Mouse (Mus musculus) midbrain, embryonic 12.5 days (tissue): ENCODE results near the gene Tasp1. TPM values are rescaled to one million over a fixed set of nuclear protein-coding genes. Genes with fewer than 3 reads are reported as not detected.
"Not testable (repeated sequence)": the region's sequence is repeated elsewhere in the genome, so short reads cannot be mapped to it uniquely, and the experiment has no call there.

ENCODE experiments used
- ATAC-seq: fragments of 200-750 bp; cut with Nextera tagmentation; 2 replicates; pipeline ENCODE4 v1.8.0; 2017; ENCODE audit warnings: low read depth, moderate TSS enrichment, moderate library complexity; ENCODE audit not compliant: low FRiP score
- H3K27ac ChIP-seq: fragments of 300-500 bp; sonication (generic); replicated peaks from 2 replicates; pipeline ENCODE4 v1.5.1; 2016; ENCODE audit warnings: mild to moderate bottlenecking
- H3K27me3 ChIP-seq: fragments of 300-500 bp; sonication (generic); 2 replicates; pipeline ENCODE4 v1.6.1; 2016; ENCODE audit warnings: mild to moderate bottlenecking
- H3K36me3 ChIP-seq: fragments of 300-500 bp; sonication (generic); 2 replicates; pipeline ENCODE4 v1.6.1; 2016
- H3K4me1 ChIP-seq: fragments of 300-500 bp; sonication (generic); 2 replicates; pipeline ENCODE4 v1.6.1; 2016
- H3K4me2 ChIP-seq: fragments of 300-500 bp; sonication (generic); replicated peaks from 2 replicates; pipeline ENCODE4 v1.6.1; 2016; ENCODE audit warnings: mild to moderate bottlenecking, moderate library complexity
- H3K4me3 ChIP-seq: fragments of 300-500 bp; sonication (generic); 2 replicates; pipeline ENCODE4 v1.5.1; 2016; ENCODE audit warnings: mild to moderate bottlenecking
- H3K9ac ChIP-seq: fragments of 300-500 bp; sonication (generic); replicated peaks from 2 replicates; pipeline ENCODE4 v1.6.1; 2016; ENCODE audit warnings: mild to moderate bottlenecking, moderate library complexity
- H3K9me3 ChIP-seq: fragments of 300-500 bp; sonication (generic); 2 replicates; pipeline ENCODE4 v1.6.1; 2016; ENCODE audit warnings: mild to moderate bottlenecking
- WGBS: fragments of 180-500 bp; shearing (Covaris S2); methylation state at CpG from one replicate; pipeline ENCODE4 v1.1.7; 2016; 5-methylcytosine and 5-hydroxymethylcytosine counted together
- polyA plus RNA-seq: library from polyadenylated mRNA; unstranded; fragments of >200 nt; fragmentation: Nextera tagmentation; extraction: Ambion mirVana; gene quantifications from 2 replicates; pipeline ENCODE4 v1.2.1, GENCODE M21; 2016

Tasp1 gene
- polyA plus RNA-seq, 1 experiment from 2014 or later, result 16.7 TPM

DNA sequence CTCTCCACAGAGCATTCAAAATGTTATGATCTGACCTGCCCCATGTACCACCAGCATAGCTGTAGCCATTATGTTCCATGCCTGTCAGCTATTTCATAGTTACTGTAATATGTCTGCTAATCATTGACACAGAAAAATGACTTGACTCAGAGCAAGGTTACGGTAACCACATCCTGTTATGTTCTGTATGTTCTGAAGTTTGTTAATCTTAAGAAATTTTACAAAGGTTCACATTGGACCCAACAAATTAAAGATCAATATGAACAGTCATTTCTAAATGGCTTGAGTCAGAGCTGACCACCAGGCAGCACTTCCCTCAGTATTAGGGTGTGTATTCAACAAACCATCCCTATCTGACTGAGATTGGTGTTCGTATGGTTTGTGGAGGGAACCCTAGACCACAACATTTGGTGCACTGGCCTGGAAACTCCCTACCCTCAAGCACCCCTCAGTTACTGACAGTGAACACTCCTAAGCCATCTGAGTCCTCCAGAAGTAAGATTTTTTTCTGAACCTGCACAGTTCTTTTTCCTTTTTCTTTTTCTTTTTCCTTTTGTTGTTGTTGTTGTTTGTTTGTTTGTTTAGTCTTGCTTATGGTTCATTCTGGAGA is 24.0 kb downstream of the Tasp1 start:
- 93% methylated on average over 2 of the region's 2 CpGs for WGBS
- no peak overlapping the region for H3K4me3 ChIP-seq
- H3K36me3 ChIP-seq, result peaks cover 23% of the 10 kb centered on the region
- H3K27ac ChIP-seq, result no peak overlapping the region
- H3K4me1 ChIP-seq, result no peaks in the 10 kb centered on the region
- no peak overlapping the region for H3K4me2 ChIP-seq
- no peak overlapping the region for H3K9ac ChIP-seq
- H3K9me3 ChIP-seq, result no peaks in the 10 kb centered on the region
- no peaks in the 10 kb centered on the region for H3K27me3 ChIP-seq
- ATAC-seq, result no peak

DNA sequence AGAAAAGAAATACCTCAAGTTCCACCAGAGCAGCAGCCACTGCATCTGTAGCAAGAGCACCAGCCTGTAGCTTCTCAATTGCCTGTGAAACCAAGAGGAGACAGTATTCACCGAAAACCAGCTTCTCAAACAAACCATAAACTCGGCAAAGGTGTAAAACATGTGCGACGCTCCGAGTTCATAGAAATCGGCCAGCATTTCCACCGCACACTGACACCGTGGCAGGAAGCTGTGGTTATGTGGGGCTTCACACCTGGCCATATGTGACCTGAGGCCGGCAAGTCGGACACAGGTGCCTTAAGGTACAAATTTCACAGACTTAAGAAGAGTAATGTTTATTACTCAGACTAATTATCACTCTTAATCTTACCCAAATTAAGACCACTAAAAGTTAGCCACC is 24.5 kb downstream of the Tasp1 start:
- Histone ChIP-seq H3K4me1 (no peaks in the 10 kb centered on the region), H3K27me3 (no peaks in the 10 kb centered on the region), H3K4me3 (no peak overlapping the region), H3K27ac (no peak overlapping the region), H3K9me3 (no peaks in the 10 kb centered on the region), H3K4me2 (no peak overlapping the region), H3K9ac (no peak overlapping the region), H3K36me3 (peaks cover 22% of the 10 kb centered on the region)
- ATAC-seq, result no peak
- 96% methylated on average over 10 of the region's 10 CpGs for WGBS

DNA sequence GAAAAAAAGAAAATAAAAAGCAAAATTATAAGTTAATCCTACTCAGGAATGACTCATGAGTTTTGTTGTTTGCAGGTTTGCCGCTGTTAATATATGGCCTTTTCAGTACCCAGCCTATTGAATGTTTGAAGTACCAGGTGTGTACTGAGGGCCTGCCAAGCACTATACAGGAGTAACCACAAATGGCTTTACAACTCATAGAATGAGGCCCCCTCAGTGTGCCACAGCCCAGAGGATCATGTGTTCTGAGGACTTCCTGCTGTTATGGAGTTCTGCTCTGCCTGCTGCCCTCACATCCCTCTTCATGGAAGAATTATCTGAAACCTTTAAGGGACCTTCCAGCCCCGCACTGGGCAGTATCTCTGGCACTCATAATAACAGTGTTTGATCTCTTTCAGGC is 29.1 kb downstream of the Tasp1 start:
- no peak overlapping the region for H3K4me2 ChIP-seq

DNA sequence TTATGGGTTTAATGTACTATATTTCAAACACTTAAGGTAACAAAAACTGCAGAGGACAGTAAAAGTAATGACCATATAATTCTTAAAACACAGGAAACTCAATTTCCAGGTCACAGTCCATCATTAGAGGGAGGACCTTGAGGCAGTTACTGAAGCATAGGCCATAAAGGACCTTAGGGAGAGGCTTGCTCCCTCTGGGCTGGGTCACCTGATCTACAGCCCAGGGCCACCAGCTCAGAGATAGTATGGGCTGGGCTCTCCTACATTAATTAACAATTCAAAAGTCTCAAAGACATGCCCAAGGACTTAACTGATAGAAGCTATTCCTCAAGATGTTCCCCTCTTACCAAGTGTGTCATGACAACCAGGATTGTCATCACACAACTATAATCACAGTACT is 29.8 kb downstream of the Tasp1 start:
- H3K9ac ChIP-seq, result no peak overlapping the region
- H3K27ac ChIP-seq, result no peak overlapping the region
- H3K36me3 ChIP-seq, result peaks cover 11% of the 10 kb centered on the region
- no peak overlapping the region for H3K4me3 ChIP-seq
- no peaks in the 10 kb centered on the region for H3K9me3 ChIP-seq
- no peak for ATAC-seq
- no peak overlapping the region for H3K4me2 ChIP-seq
- no peaks in the 10 kb centered on the region for H3K27me3 ChIP-seq
- H3K4me1 ChIP-seq, result no peaks in the 10 kb centered on the region

More for the DNA sequence above, 29.1 kb downstream of the Tasp1 start:
- H3K9ac ChIP-seq, result no peak overlapping the region
- H3K9me3 ChIP-seq, result no peaks in the 10 kb centered on the region
- H3K4me3 ChIP-seq, result no peak overlapping the region
- H3K27me3 ChIP-seq, result no peaks in the 10 kb centered on the region
- no peak overlapping the region for H3K27ac ChIP-seq
- 93% methylated on average over 2 of the region's 2 CpGs for WGBS
- peaks cover 17% of the 10 kb centered on the region for H3K36me3 ChIP-seq
- ATAC-seq, result no peak
- no peaks in the 10 kb centered on the region for H3K4me1 ChIP-seq

DNA sequence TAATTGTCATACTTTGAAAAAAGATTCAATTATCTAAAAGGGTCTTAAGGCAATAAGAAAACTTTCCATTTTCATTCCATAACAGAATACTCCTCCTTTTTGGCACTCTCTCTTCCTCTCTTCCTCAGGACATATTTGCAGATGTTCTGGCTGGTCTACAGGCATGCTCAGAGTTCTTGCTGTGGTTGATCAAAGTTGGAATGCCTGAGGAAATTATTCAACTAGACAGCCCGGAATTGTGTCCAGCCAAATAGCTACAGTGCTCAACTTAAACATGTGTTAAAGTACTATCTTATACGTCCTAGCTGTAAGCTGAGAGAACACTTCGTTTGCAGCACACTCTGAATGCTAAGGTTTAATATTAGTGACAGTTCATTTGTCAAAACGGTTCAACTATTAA is 41.7 kb downstream of the Tasp1 start:
- ATAC-seq, result no peak
- H3K4me3 ChIP-seq, result no peak overlapping the region
- H3K27me3 ChIP-seq, result no peaks in the 10 kb centered on the region

DNA sequence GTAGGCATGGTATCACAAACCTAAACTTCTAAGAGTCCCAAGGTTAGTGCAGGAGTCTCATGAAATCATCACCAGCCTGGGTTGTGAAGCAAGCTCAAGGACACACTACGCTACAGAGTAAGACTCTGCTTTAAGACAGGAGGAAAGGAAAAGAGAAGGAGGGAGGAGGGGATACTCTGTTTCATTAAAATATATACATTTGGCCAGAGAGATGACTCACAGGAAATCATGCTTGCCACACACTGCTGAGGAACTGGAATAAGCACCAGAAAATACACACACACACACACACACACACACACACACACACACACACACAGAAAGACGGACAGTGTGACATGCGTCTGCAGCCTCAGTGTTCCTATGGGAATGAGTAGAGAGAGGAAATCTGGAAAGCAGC is 59.2 kb downstream of the Tasp1 start:
- Histone ChIP-seq H3K9ac (no peak overlapping the region), H3K4me2 (no peak overlapping the region), H3K27ac (no peak overlapping the region), H3K27me3 (no peaks in the 10 kb centered on the region), H3K4me3 (no peak overlapping the region), H3K9me3 (no peaks in the 10 kb centered on the region), H3K36me3 (no peaks in the 10 kb centered on the region), H3K4me1 (no peaks in the 10 kb centered on the region)
- WGBS, result 100% methylated on average over 3 of the region's 3 CpGs
- ATAC-seq, result no peak

More for the DNA sequence above, 41.7 kb downstream of the Tasp1 start:
- Histone ChIP-seq H3K9ac (no peak overlapping the region), H3K4me1 (no peaks in the 10 kb centered on the region), H3K4me2 (no peak overlapping the region), H3K9me3 (no peaks in the 10 kb centered on the region), H3K36me3 (peaks cover 13% of the 10 kb centered on the region; the same call in 1 of the 2 replicates), H3K27ac (no peak overlapping the region)
- 84% methylated on average over 4 of the region's 4 CpGs for WGBS

DNA sequence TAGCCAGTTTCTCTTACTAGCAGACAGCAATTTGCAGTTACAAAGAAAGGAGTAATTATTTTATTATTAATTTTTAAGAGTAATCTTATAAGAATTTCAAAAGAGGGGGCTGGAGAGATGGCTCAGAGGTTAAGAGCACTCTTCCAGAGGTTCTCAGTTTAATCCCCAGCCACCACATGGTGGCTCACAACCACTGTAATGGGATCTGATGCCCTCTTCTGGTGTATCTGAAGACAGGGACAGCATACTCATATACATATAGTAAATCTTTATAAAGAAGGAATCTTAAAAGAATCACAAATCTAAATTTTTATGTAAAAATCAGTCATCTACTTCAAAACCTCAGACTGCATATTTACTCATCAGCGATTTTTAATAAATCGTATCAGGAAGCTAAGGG is 68.4 kb downstream of the Tasp1 start:
- H3K4me1 ChIP-seq, result no peaks in the 10 kb centered on the region
- no peak overlapping the region for H3K4me3 ChIP-seq
- no peak overlapping the region for H3K27ac ChIP-seq
- H3K9ac ChIP-seq, result no peak overlapping the region
- no peak for ATAC-seq
- H3K4me2 ChIP-seq, result no peak overlapping the region
- H3K36me3 ChIP-seq, result no peaks in the 10 kb centered on the region
- H3K27me3 ChIP-seq, result no peaks in the 10 kb centered on the region
- 90% methylated on average over 2 of the region's 2 CpGs for WGBS
- H3K9me3 ChIP-seq, result no peaks in the 10 kb centered on the region

DNA sequence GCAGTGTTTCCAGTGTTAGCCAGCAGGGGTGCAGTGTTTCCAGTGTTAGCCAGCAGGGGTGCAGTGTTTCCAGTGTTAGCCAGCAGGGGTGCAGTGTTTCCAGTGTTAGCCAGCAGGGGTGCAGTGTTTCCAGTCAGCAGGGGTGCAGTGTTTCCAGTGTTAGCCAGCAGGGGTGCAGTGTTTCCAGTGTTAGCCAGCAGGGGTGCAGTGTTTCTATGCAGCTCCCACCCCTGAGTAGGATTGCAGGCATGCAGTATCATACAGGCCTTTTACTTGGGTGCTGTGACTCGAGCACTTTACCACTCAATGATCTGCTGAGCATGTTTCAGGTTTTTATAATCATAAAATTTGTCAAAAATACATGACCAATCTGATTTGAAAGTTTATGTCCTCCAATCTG is 76.7 kb downstream of the Tasp1 start:
- H3K9ac ChIP-seq, H3K36me3 ChIP-seq, H3K27ac ChIP-seq, H3K9me3 ChIP-seq, H3K4me2 ChIP-seq, H3K27me3 ChIP-seq, H3K4me1 ChIP-seq, ATAC-seq, H3K4me3 ChIP-seq: not testable (repeated sequence)
- WGBS, result 91% methylated on average over 1 of the region's 1 CpGs

DNA sequence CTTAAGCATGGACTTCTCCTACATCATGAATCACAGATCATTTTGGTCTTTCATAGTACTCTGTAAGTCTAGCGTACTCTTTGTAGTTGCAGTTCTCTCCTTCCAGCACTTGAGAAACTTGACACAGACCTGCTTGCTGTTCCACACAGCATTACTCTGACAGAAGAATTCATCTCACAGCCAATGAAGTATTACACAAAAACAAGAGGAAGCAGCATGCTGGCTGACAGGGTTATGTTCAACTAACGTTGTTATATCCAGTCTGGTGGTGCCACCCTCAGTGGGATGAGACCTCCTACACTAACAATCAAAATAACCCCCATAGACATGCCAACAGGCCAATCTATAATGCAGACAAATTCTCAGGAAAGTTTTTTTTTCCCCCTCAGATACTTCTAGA is 99.2 kb downstream of the Tasp1 start:
- 88% methylated on average over 2 of the region's 2 CpGs for WGBS
- ATAC-seq, result no peak
- H3K9ac ChIP-seq, result no peak overlapping the region
- no peaks in the 10 kb centered on the region for H3K9me3 ChIP-seq
- H3K27ac ChIP-seq, result no peak overlapping the region
- no peak overlapping the region for H3K4me2 ChIP-seq
- H3K4me1 ChIP-seq, result no peaks in the 10 kb centered on the region
- no peaks in the 10 kb centered on the region for H3K36me3 ChIP-seq
- no peaks in the 10 kb centered on the region for H3K27me3 ChIP-seq
- no peak overlapping the region for H3K4me3 ChIP-seq

DNA sequence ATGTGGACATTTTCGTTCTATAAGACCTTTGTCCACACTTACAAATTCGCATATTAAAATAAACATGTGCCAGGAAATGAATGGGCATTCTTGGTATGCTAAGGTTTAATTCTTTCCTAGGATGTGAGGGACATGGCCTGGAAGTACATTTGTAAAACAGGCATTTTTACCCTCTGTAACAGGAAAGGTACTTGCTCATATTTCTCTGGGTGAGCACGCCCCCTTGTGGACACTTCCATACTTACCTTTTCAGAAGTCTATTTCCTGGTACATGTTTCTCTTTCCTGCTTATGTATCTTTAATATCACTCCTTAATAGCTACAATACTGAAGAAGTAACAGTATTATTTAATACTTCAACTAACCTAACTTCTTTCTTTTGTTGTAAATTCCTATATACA is 100.3 kb downstream of the Tasp1 start:
- H3K4me3 ChIP-seq, result no peak overlapping the region
- no peak overlapping the region for H3K27ac ChIP-seq
- H3K9ac ChIP-seq, result no peak overlapping the region
- no peak for ATAC-seq
- no peaks in the 10 kb centered on the region for H3K27me3 ChIP-seq
- H3K9me3 ChIP-seq, result no peaks in the 10 kb centered on the region
- no peaks in the 10 kb centered on the region for H3K4me1 ChIP-seq
- WGBS, result 59% methylated on average over 3 of the region's 3 CpGs
- H3K4me2 ChIP-seq, result no peak overlapping the region
- H3K36me3 ChIP-seq, result no peaks in the 10 kb centered on the region

DNA sequence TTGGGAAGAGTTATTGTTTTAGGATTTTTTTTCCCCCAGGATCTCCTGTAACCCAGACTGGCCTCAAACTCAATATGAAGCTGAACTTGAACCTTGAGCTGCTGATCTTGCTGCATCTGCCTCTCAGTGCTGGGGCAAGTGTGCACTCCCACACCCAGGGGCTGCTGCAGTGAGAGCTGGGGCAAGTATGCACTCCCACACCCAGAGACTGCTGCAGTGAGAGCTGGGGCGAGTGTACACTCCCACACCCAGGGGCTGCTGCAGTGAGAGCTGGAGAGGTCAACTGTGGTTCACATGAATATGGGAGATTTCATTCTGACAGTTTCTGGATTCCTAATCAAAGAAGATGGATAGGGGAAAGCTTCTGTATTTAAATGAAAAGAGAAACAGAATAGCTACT is 117.8 kb downstream of the Tasp1 start:
- Histone ChIP-seq H3K27ac (no peak overlapping the region), H3K4me1 (no peaks in the 10 kb centered on the region; the same call in 1 of the 2 replicates), H3K9me3 (no peaks in the 10 kb centered on the region), H3K4me2 (no peak overlapping the region), H3K4me3 (no peak overlapping the region), H3K9ac (no peak overlapping the region), H3K36me3 (no peaks in the 10 kb centered on the region), H3K27me3 (no peaks in the 10 kb centered on the region)
- ATAC-seq, result peak; percentile 44; the same call in 1 of the 2 replicates
- WGBS, result 63% methylated on average over 1 of the region's 1 CpGs

DNA sequence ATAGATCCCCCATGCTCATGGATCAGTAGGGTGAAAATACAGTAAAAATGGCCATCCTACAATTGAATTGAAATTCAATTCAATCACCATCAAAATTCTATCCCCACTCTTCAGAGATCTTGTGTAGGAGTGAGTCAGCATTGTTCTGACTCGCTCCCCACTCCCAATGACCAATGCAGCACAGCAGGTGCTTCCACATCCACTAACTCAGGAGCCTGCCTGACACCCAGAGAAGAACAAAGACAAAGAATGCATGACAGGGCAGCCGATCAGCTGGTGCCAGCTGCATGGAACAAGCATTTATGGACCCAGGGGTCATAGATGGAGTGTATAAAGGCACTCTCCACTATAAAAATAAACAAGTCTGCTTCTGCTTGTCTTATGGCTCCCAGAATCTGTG is 129.0 kb downstream of the Tasp1 start:
- no peaks in the 10 kb centered on the region for H3K9me3 ChIP-seq
- no peak overlapping the region for H3K9ac ChIP-seq
- ATAC-seq, result no peak
- no peaks in the 10 kb centered on the region for H3K27me3 ChIP-seq
- 59% methylated on average over 2 of the region's 2 CpGs for WGBS
- H3K36me3 ChIP-seq, result no peaks in the 10 kb centered on the region
- no peaks in the 10 kb centered on the region for H3K4me1 ChIP-seq
- H3K4me2 ChIP-seq, result no peak overlapping the region
- H3K4me3 ChIP-seq, result no peak overlapping the region
- H3K27ac ChIP-seq, result no peak overlapping the region

DNA sequence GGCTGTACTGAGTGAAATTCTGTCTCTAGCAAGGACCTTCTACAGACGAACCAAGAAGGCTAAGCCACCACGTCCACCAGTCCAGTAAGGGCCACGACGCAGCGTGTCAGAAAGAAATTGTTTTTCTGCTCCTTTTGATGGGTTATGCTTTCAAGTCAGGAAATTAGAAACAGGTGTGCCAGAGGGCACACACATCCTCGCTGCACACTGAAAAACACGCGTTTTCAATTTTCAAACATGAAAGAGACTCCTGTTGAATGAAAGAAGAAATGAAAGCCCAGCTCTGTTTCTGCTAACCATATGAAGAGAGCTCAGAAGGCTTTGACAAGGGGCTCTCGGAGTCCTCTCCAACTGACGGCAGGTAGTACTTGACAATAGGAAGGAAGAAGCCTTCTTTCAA is 132.0 kb downstream of the Tasp1 start:
- Histone ChIP-seq H3K4me3 (no peak overlapping the region), H3K27me3 (no peaks in the 10 kb centered on the region), H3K9me3 (no peaks in the 10 kb centered on the region), H3K36me3 (no peaks in the 10 kb centered on the region), H3K4me2 (no peak overlapping the region), H3K9ac (no peak overlapping the region), H3K27ac (no peak overlapping the region), H3K4me1 (no peaks in the 10 kb centered on the region)
- no peak for ATAC-seq
- WGBS, result 83% methylated on average over 10 of the region's 10 CpGs
